Comparison of ENCODE assay signal across 8 mouse cellular contexts in the genomic region with DNA sequence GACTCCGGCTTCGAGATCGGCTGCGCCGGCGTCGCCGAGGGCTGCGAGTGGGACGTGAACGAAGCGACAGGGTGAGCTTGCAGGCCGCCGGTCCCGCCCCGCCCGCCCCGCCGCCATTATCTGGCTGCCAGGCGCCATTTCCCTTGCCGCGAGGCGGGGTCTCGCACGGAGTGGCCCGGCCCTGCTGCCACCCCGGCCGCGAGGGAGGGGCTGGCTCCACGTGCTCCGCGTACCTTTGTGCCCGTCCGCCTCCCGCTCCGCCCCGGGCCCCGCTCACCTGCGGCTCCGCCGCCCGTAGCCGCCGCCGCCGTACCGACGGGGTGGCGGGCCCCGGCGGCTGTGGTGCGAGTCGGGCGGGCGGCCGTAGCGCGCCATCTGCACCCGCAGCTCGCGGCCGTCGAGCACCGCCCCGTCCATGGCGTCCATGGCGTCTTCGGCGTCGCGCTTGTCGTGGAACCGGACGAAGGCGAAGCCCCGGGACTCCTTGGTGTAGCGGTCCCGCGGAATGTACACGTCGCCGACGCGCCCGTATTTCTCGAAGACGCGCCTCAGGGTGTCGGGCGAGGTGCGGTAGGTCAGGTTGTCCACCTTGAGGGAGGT. TPM values are rescaled to one million over a fixed set of nuclear protein-coding genes. Genes with fewer than 3 reads are reported as not detected.
A peak's percentile ranks its signal among the peaks of the same experiment; 100 is the strongest.
DNase-seq lines count a peak whose midpoint lies in the region; ATAC-seq lines count a peak whose summit lies in the region.

A gene (plus strand): TSS at position 150 of the 600 bp plus-strand sequence.

- H3K27ac ChIP-seq in hindbrain, embryonic 14.5 days, result peak within 1 kb of the TSS; percentile 96

- under 1% methylated on average over 83 of the region's 91 CpGs for WGBS in hindbrain, embryonic 14.5 days

- peaks cover 51% of the 10 kb centered on the region for H3K36me3 ChIP-seq in hindbrain, embryonic 14.5 days (replicated peaks; ENCODE audit: control insufficient read depth, insufficient read depth)

- H3K9ac ChIP-seq in hindbrain, embryonic 14.5 days, result peak within 1 kb of the TSS; percentile 97

- peaks cover 30% of the 10 kb centered on the region for H3K4me1 ChIP-seq in hindbrain, embryonic 14.5 days (replicated peaks; ENCODE audit: control insufficient read depth, insufficient read depth, low read length)

- peak within 1 kb of the TSS; percentile 99 for H3K4me3 ChIP-seq in hindbrain, embryonic 14.5 days (replicated peaks; ENCODE audit: low read length)

- DNase-seq in Muller cell, postnatal 12 days (ENCODE audit: inconsistent ontology term), result peak; percentile 83
- peak; percentile 87 to 88 for DNase-seq in cerebellum, postnatal 14 days
- DNase-seq in frontal cortex, postnatal 36 days (ENCODE audit: low spot score in 2 of 2), result peak; percentile 66 to 67
- DNase-seq in hindbrain, embryonic 14.5 days (ENCODE audit: low spot score), result peak; percentile 70
- peak; percentile 59 for DNase-seq in left cerebral cortex, adult 11 months (ENCODE audit: low spot score)
- peak; percentile 90 for DNase-seq in lung, postnatal 36 days
- DNase-seq in retina, postnatal 7 days (ENCODE audit: low read depth, low spot score), result peak; percentile 58
- peak; percentile 75 to 80 for DNase-seq in urinary bladder, adult 18-20 months (ENCODE audit: low spot score in 2 of 2)

- H3K27me3 ChIP-seq in hindbrain, embryonic 14.5 days (ENCODE audit: control insufficient read depth, insufficient read depth, low read length), result no peaks in the 10 kb centered on the region

- H3K9me3 ChIP-seq in hindbrain, embryonic 14.5 days (ENCODE audit: control insufficient read depth, low read length), result no peaks in the 10 kb centered on the region

- H3K4me2 ChIP-seq in hindbrain, embryonic 14.5 days (replicated peaks), result peak within 1 kb of the TSS; percentile 93

- peak; percentile 49 for ATAC-seq in hindbrain, embryonic 14.5 days (ENCODE audit: low FRiP score)

RNA-seq across cellular contexts. Expression of the gene that starts here (rescaled TPM):
- polyA plus RNA-seq in hindbrain, embryonic 14.5 days (2014; fragmentation: Nextera tagmentation; extraction: Ambion mirVana), result 51.9 and 54.4 TPM in 2 replicates

Comparison
In these comparisons a context has a peak if more than half of its experiments do, and no peak if none do; other contexts are left out.
1. Peak in every context shown above with its lines: DNase-seq, ATAC-seq, H3K4me3 ChIP-seq and H3K27ac ChIP-seq.